Mouse (Mus musculus): Measurements from ENCODE around the gene Ccr9.

Ccr9 gene

GRCm38 (mm10) chr9:123806267-123806666 is 128.0 kb downstream of the Ccr9 start, which contains the start of gene Cxcr6:
Gene Cxcr6, plus strand, starts transcription at chr9:123806475.
- DNase-seq = no peak

DNA sequence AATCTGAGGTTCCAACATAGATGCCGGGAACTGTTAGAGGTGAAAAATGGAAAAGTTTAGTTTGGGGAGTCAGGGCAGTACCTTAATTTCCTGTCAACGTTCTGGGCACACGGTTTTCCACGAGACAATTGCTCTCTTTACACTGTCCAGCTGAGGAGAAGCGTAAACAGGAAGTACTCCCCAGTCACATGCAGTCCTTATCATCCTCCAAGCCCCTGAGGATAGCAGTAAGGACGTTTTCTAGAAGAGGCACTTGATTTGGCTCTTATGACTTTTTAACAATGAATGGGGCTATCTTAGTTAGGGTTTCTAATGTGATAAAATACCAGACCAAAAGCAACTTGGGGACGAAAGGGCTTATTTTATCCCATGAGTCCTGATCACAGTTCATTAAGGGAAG is 130.3 kb downstream of the Ccr9 start:
- DNase-seq = no peak

DNA sequence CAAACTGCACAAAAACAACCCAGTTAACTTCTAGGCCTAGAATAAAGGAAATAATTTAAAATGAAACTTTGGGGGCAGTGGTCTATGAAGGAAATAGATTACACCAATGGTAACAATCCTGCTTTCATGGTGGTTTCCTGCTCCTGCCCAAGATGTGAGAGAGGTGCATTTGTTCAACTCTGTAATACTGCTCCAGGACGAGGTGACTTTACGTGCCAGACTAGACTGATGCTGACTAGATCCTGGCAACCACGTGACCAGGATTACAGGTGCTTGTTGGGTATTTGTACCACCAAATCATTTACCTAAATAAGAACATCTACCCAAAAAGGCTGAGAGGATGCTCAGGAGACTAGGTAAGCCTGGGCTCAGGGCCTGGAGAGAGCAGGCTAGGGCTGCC is 133.6 kb downstream of the Ccr9 start:
- no peak for DNase-seq

GRCm38 (mm10) chr9:123814326-123814725 is 136.1 kb downstream of the Ccr9 start:
- DNase-seq = no peak

DNA sequence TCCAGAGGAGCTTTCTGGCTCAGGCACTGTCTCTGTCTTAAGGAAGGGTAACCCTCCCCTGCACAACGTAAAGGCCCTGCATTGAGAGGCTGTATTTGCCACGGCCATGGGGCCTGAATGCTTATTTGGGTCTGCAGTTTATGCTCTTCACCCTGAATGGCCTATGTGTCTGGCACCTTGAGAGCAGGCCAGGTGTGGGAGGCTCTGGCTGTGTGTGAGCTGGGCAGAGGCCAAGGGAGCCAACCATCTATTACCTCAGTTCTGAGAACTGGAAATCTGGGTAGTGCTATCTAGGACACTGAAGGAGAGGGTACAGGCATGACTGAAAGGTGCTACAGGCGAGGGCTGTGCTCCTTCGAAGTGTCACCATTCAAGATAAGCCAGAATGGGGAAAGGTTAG is 136.6 kb downstream of the Ccr9 start:
- no peak for DNase-seq

DNA sequence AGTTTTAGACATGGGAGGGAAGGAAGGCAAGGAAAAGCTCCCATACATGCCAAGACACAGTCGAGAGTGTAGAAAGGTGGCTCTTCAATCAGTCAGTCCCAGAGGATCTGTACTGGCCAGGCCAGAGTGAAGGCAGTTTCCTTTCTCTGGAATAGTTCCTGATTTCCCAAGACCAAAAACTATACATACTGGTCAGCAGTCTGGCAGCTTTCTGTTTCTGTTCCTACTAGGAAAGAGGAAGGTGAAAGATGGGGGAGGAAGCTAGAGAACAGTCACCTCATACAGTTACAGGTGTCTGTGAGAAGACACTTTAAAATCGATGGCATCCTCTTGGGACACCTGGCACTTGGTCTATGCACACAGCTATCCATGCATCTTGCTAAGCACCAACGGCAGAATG is 137.2 kb downstream of the Ccr9 start:
- DNase-seq = no peak

DNA sequence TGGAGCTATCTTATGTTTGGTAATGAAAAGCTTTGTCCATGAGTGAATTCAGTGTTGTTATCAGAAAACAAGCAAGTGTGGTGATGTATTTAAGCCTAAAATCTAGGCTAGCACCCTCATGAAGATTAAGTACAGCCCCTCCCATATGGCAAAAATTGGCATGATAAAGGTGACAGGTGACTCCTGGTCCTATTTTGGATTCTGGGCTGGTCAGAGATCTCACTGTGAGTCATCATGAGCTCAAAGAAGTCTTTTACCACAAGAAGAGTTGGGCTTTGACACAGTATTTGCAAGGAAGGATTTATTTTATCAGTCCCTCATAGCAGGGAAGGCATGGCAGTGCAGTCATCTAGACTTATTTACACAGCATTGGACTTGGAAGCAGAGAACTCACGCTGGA is 137.8 kb downstream of the Ccr9 start:
- no peak for DNase-seq

DNA sequence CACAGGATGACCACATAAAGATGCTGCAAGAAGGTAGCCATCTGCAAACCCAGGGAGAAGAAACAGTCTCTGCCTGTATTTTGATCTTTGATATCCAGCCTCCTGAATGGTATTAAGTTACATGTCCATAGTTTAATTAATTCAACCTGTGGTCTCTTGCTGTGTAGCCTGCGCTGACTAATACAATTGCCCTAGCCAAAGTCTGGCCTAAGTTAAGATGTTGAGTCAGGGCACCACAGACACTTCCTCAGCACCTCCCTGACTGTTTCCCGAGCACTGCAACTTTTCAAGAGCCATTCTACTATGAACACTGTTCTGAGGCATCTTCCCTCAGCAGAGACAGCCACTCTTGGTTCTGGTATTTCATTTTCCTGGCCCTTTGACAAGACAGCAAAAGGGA is 140.4 kb downstream of the Ccr9 start:
- DNase-seq = no peak

- DNase-seq = no peak
These were observed 148.4 kb downstream of the Ccr9 start for GRCm38 (mm10) chr9:123826631-123827030.

DNA sequence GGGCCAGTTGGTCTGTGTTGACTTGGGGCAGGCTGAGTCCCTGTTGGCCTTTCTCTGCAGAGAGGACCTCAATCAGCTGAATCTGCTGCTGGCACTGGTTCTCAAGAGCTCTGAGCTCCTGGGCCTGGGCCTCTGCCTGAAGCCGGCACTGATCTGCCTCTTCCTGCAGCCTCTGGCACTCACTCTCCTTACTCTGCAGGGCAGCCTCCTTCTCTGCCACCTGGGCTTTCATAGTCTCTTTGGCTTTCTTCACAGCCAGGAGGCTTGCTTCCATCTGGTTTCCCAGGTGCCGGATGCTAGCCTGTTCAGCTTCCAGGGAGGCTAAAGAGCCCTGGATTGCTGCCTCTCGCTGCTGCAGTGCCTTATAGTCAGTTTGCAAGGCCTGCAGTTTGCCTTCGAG is 150.7 kb downstream of the Ccr9 start:
- DNase-seq = no peak

All from thymus, postnatal 14 days (tissue).